Mouse (Mus musculus) G1E (cell line): ENCODE measurements around the gene Wnt10a. TPM values are rescaled to one million over a fixed set of nuclear protein-coding genes. Genes with fewer than 3 reads are reported as not detected.
A peak's percentile ranks its signal among the peaks of the same experiment; 100 is the strongest.

Experiments
- ATAC-seq: 2 replicates; pipeline ENCODE4 v1.8.0; 2016; ENCODE audit warnings: mild to moderate bottlenecking; ENCODE audit not compliant: insufficient number of reproducible peaks, poor library complexity, low FRiP score, severe bottlenecking; ENCODE audit errors: extremely low read depth
- DNase-seq: peaks from one replicate; pipeline ENCODE4 v3.0.0; 2012; ENCODE audit warnings: low spot score
- H3K27me3 ChIP-seq: 2 replicates; pipeline ENCODE4 v1.6.1; 2012; ENCODE audit warnings: mild to moderate bottlenecking, low read length, inconsistent platforms; ENCODE audit not compliant: insufficient read depth
- H3K36me3 ChIP-seq: replicated peaks from 2 replicates; pipeline ENCODE3; 2012; ENCODE audit warnings: mild to moderate bottlenecking, inconsistent platforms
- H3K4me1 ChIP-seq: 2 replicates; pipeline ENCODE4 v1.6.1; 2012; ENCODE audit warnings: low read depth, low read length, inconsistent platforms, mixed read lengths; ENCODE audit not compliant: insufficient read depth
- H3K4me3 ChIP-seq: 2 replicates; pipeline ENCODE4 v1.5.1; 2012; ENCODE audit warnings: low read depth, mild to moderate bottlenecking, inconsistent platforms, low read length, moderate library complexity, mixed read lengths
- H3K9me3 ChIP-seq: replicated peaks from 2 replicates; pipeline ENCODE4 v1.6.1; 2012; ENCODE audit warnings: inconsistent platforms
- CTCF ChIP-seq: IDR thresholded peaks from 2 replicates; pipeline ENCODE4 v1.5.1; 2012; ENCODE audit warnings: low read depth, low read length, inconsistent platforms, mixed read lengths
- GATA1 ChIP-seq: IDR thresholded peaks from 2 replicates; pipeline ENCODE4 v1.6.1; 2012; ENCODE audit warnings: borderline replicate concordance, low read length, inconsistent platforms, mixed read lengths
- GATA2 ChIP-seq: IDR thresholded peaks from 2 replicates; pipeline ENCODE4 v1.6.1; 2012; ENCODE audit warnings: low read depth, low read length, inconsistent platforms, borderline replicate concordance
- POLR2AphosphoS5 ChIP-seq: IDR thresholded peaks from 2 replicates; pipeline ENCODE4 v1.6.1; 2012; ENCODE audit warnings: low read depth, low read length, inconsistent platforms; ENCODE audit not compliant: insufficient replicate concordance
- TAL1 ChIP-seq: conservative IDR thresholded peaks from 2 replicates; pipeline ENCODE4 v1.6.1; 2012; ENCODE audit warnings: low read depth, low read length, inconsistent platforms, mixed read lengths
- polyA plus RNA-seq: library from polyadenylated mRNA; stranded (reverse); fragments of >175 nt; gene quantifications from 2 replicates; pipeline ENCODE4 v1.2.3, GENCODE M21; 2012
- total RNA-seq, 2 experiments: library from RNA; stranded (forward) in 1 of 2; stranded (reverse) in 1 of 2; fragments of 200-1000 nt in 1 of 2; fragments of >200 nt in 1 of 2; fragmentation: Nextera tagmentation in 1 of 2; gene quantifications; 2 replicates each; pipeline ENCODE4 v1.2.3; 2014 to 2017

Wnt10a gene
- total and polyA plus RNA-seq, 3 experiments: 0.05 TPM; not detected in 2

DNA sequence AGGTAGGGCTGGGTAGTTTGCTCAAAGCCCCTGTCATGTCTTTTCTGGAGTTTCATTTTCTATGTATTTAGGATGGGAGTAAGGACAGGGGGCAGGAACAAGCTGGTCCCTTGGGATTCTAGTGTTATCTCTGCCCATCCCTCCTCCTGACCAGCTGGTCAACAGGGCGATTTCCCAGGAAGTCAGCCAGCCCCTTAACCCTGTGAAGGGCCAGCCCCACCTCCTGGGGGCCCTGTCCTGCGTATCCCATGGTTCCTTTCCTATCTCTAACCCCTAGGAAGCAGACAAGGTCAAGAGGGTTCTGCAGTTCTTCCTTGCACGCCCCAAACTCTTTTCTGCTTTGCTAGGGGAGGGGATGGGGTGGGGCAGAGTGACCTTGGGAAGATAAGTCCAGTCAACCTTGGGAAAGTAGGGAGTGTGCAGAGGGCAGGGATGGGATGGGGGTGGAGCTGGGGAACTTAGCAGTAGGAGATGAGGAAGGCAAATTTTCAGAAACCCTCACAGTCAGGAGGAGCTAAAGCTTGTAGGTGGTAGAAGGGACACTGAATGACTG, 12.3 kb upstream of the Wnt10a start:
- no peak for TF ChIP-seq TAL1
- TF ChIP-seq CTCF: no peak
- TF ChIP-seq POLR2AphosphoS5: no peak
- TF ChIP-seq GATA1: no peak
- TF ChIP-seq GATA2: no peak
- Histone ChIP-seq H3K4me1 (no peaks in the 10 kb centered on the region; the same call in 1 of the 2 replicates), H3K36me3 (no peaks in the 10 kb centered on the region), H3K4me3 (no peak overlapping the region), H3K9me3 (peaks cover under 1% of the 10 kb centered on the region), H3K27me3 (peaks cover 25% of the 10 kb centered on the region)
- ATAC-seq (no peak), DNase-seq (no peak)

DNA sequence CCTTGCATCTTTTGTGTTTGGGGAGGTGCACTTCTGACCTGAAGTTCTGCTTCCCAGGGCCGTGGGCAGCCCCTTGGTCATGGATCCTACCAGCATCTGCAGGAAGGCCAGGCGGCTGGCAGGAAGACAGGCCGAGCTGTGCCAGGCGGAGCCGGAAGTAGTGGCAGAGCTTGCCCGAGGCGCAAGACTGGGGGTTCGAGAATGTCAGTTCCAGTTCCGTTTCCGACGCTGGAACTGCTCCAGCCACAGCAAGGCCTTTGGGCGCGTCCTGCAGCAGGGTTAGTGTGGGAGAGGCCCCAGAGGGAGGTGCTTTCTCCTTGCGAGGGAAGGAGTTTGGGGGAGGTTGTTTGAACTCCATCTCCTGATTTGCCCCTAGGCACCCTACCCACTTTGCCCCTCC, 9.3 kb upstream of the Wnt10a start:
- Histone ChIP-seq H3K36me3 (no peaks in the 10 kb centered on the region), H3K4me3 (no peak overlapping the region), H3K9me3 (peaks cover 5% of the 10 kb centered on the region), H3K27me3 (peaks cover 13% of the 10 kb centered on the region; the same call in 1 of the 2 replicates), H3K4me1 (no peaks in the 10 kb centered on the region; the same call in 1 of the 2 replicates)
- no peak for TF ChIP-seq CTCF
- no peak for TF ChIP-seq GATA1
- no peak for TF ChIP-seq TAL1
- no peak for TF ChIP-seq GATA2
- no peak for TF ChIP-seq POLR2AphosphoS5
- ATAC-seq (no peak), DNase-seq (no peak)

DNA sequence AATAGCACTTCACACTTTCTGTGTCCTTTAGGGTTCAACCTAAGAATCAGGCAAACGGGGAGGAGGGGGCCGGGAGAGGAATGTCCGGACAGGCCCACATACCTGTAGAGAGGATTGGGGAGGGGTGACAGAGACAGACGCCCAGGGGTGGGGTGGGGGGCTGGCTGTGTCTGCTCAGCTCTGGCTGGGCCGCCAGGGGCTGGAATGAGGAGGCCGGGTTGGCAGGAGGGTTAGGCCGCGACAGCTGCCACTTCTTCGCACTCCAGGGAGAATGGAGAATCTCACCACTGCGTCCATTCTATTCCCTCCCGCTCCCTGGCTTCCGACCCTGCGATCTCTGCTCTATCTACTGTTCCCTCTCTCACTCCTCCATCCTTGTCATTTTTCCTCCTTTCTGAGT, 7.8 kb upstream of the Wnt10a start:
- no peak for ATAC-seq
- peaks cover 5% of the 10 kb centered on the region for H3K9me3 ChIP-seq
- H3K4me3 ChIP-seq: no peak overlapping the region
- no peak for DNase-seq
- no peaks in the 10 kb centered on the region; the same call in 1 of the 2 replicates for H3K4me1 ChIP-seq
- H3K36me3 ChIP-seq: no peaks in the 10 kb centered on the region
- peaks cover 14% of the 10 kb centered on the region for H3K27me3 ChIP-seq
- TF ChIP-seq POLR2AphosphoS5 (no peak), TAL1 (no peak), CTCF (no peak), GATA2 (no peak), GATA1 (no peak)

DNA sequence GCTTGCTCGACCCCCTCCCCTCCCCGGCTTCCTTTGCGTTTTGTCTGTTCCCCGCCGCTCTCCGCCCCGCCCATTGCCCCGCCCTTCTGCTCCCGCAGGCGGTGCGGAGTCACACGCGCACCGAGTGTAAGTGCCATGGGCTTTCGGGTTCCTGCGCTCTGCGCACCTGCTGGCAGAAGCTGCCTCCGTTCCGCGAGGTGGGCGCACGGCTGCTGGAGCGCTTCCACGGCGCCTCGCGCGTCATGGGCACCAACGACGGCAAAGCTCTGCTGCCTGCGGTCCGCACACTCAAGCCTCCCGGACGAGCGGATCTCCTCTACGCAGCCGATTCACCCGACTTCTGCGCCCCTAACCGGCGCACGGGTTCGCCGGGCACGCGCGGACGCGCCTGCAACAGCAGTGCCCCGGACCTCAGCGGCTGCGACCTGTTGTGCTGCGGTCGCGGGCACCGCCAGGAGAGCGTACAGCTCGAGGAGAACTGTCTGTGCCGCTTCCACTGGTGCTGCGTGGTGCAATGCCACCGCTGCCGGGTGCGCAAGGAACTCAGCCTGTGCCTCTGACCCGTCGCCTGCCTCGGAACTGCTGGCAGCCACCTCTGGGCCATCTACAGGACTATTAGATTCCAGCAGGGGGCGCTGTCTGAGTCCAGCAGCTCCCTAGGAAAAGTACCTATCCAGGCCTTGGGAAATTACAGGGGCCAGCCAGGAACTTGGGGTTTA, 7.1 kb upstream of the Wnt10a start:
- no peak for DNase-seq
- TF ChIP-seq POLR2AphosphoS5: no peak
- TF ChIP-seq TAL1: no peak
- no peak for TF ChIP-seq GATA2
- TF ChIP-seq GATA1: no peak
- TF ChIP-seq CTCF: peak; percentile 11; the same call in 1 of the 2 replicates
- no peaks in the 10 kb centered on the region for H3K36me3 ChIP-seq
- no peaks in the 10 kb centered on the region; the same call in 1 of the 2 replicates for H3K4me1 ChIP-seq
- H3K27me3 ChIP-seq: peaks cover 17% of the 10 kb centered on the region
- ATAC-seq: no peak
- H3K4me3 ChIP-seq: peak overlapping the region; percentile 5; the same call in 1 of the 2 replicates
- peaks cover 5% of the 10 kb centered on the region for H3K9me3 ChIP-seq

DNA sequence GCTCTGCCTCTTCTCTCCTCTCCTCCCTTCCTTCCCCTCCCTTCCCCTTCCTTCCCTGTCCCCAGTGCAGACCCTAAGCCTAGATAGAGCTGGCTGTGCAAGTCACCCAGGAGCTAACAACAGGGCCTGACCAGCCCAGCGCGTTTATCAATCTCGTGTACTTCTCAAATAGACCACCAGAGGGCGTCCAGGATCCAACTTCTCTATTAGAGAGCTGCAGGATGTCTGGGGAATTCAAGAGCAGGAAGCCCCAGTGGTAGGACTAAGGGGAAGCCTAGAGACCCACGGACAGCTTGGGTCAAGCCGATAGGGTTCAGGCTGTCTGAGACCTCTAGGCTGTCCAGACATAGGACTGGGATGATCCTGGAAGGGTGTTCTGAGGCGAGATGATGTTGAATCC, 3.5 kb upstream of the Wnt10a start:
- H3K4me3 ChIP-seq: no peak overlapping the region
- peaks cover 18% of the 10 kb centered on the region for H3K27me3 ChIP-seq
- H3K9me3 ChIP-seq: peaks cover 5% of the 10 kb centered on the region
- DNase-seq (peak; percentile 58), ATAC-seq (peak; percentile 23; the same call in 1 of the 2 replicates)
- H3K4me1 ChIP-seq: no peaks in the 10 kb centered on the region; the same call in 1 of the 2 replicates
- H3K36me3 ChIP-seq: no peaks in the 10 kb centered on the region
- TF ChIP-seq CTCF (peak; percentile 73), GATA2 (no peak), TAL1 (no peak), GATA1 (no peak)

DNA sequence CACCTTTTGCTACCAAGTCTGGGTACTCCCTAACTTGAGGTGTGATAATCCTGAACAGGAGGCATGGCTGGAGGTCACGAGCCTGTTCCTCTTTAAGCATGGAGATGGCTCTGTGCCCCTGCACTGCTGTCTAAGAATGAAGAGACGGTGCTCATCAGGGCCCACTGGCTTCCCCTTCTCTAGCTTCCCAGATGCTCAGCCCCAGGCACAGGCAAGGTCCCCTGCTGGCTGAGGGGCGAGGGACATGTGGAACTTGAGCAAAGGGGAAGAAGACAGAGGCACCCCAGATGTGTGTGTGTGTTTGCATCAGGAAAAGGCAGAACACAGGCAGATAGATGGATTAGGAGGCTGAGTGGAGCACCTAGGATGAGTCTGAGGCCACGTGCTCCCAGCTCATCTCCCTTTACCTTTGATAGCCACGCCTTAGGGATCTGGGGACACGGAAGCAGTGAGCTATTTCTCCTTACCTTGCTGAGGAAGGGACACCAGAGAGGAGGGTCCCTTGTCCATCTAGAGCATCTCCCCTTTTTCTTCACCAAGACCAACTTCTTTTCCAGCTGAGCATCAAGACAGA, 2.6 kb upstream of the Wnt10a start:
- Histone ChIP-seq H3K4me3 (no peak overlapping the region), H3K4me1 (no peaks in the 10 kb centered on the region; the same call in 1 of the 2 replicates), H3K36me3 (no peaks in the 10 kb centered on the region), H3K27me3 (peaks cover 25% of the 10 kb centered on the region), H3K9me3 (peaks cover 5% of the 10 kb centered on the region)
- TF ChIP-seq GATA2: no peak
- no peak for TF ChIP-seq TAL1
- no peak for TF ChIP-seq GATA1
- ATAC-seq: no peak
- DNase-seq: no peak
